Mouse (Mus musculus): ENCODE data around the gene Mreg.

- TF ChIP-seq ZC3H11A (IDR thresholded peaks at IDR 0.05; ENCODE audit: borderline replicate concordance, low read depth, low read length): no peak
- TF ChIP-seq CHD2 (IDR thresholded peaks at IDR 0.05; ENCODE audit: low read depth, low read length): no peak
- TF ChIP-seq HCFC1 (IDR thresholded peaks at IDR 0.05; ENCODE audit: borderline replicate concordance, insufficient read depth, low read length): no peak
- no peak for TF ChIP-seq MAFK (IDR thresholded peaks at IDR 0.05; ENCODE audit: insufficient read depth, low read depth, low read length)
Observed at GRCm38 (mm10) chr1:72253881-72254491, 41.9 kb upstream of the Mreg start.
